Mouse (Mus musculus) ES-Bruce4 (cell line): ENCODE measurements around the gene Hoxc10. TPM values are rescaled to one million over a fixed set of nuclear protein-coding genes. Genes with fewer than 3 reads are reported as not detected.

Experiments
- H3K27ac ChIP-seq: 2 replicates; pipeline ENCODE4 v1.5.1; 2012; ENCODE audit warnings: low read length, inconsistent platforms; ENCODE audit not compliant: insufficient read depth
- H3K27me3 ChIP-seq: 2 replicates; pipeline ENCODE4 v1.6.1; 2012; ENCODE audit warnings: mild to moderate bottlenecking, low read length, inconsistent platforms; ENCODE audit not compliant: control insufficient read depth, poor library complexity, insufficient read depth, severe bottlenecking
- H3K36me3 ChIP-seq: 2 replicates; pipeline ENCODE4 v1.6.1; 2012; ENCODE audit warnings: inconsistent platforms, mild to moderate bottlenecking, low read length, moderate library complexity; ENCODE audit not compliant: control insufficient read depth, poor library complexity, insufficient read depth, severe bottlenecking
- H3K4me1 ChIP-seq: one replicate; pipeline ENCODE4 v1.8.1; 2011; ENCODE audit warnings: low read length; ENCODE audit not compliant: control insufficient read depth, insufficient read depth
- H3K4me3 ChIP-seq: 2 replicates; pipeline ENCODE4 v1.5.1; 2011; ENCODE audit warnings: low read depth, mild to moderate bottlenecking, low read length
- H3K9ac ChIP-seq: 2 replicates; pipeline ENCODE4 v1.6.1; 2012; ENCODE audit warnings: low read depth, mild to moderate bottlenecking, inconsistent platforms; ENCODE audit not compliant: poor library complexity, severe bottlenecking
- H3K9me3 ChIP-seq: replicated peaks from 2 replicates; pipeline ENCODE4 v1.6.1; 2012; ENCODE audit warnings: mild to moderate bottlenecking, low read length, inconsistent platforms; ENCODE audit not compliant: control insufficient read depth, poor library complexity, insufficient read depth, severe bottlenecking
- CTCF ChIP-seq: IDR thresholded peaks from one replicate; pipeline ENCODE4 v1.8.1; 2011; ENCODE audit warnings: low read depth, low read length
- EP300 ChIP-seq: IDR thresholded peaks from 2 replicates; pipeline ENCODE4 v1.6.1; 2011; ENCODE audit warnings: low read depth, low read length; ENCODE audit not compliant: insufficient read depth
- POLR2A ChIP-seq: IDR thresholded peaks from one replicate; pipeline ENCODE4 v1.8.1; 2011; ENCODE audit warnings: low read length; ENCODE audit not compliant: insufficient read depth
- polyA plus RNA-seq: library from polyadenylated mRNA; stranded (reverse); fragments of >200 nt; gene quantifications from 2 replicates; pipeline ENCODE4 v1.2.4, GENCODE M21; 2011; ENCODE audit warnings: low read depth; ENCODE audit not compliant: missing spikeins, insufficient read depth, insufficient read length

Gene Hoxc10
- polyA plus RNA-seq, 1 experiment = not detected

DNA sequence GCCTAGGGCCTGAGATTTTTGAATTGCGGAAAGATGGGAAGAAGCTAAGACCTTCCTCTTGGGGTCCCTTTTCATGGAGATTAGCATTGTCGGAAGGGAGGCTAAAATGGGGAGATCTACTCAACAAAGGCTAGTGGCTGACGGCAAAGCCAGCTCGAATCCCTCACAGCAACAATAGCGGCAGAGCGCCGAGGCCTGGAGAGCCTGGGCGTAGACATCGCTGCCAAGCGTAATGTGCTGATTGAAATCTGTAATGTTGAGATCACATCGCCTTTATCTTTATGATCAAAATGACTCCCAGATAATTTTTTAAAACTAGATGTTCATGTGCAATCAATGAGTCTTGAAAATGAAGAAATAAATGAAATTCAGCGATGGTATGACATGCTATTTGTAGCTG, 32.2 kb upstream of the Hoxc10 start:
- peaks cover 48% of the 10 kb centered on the region for H3K27me3 ChIP-seq

DNA sequence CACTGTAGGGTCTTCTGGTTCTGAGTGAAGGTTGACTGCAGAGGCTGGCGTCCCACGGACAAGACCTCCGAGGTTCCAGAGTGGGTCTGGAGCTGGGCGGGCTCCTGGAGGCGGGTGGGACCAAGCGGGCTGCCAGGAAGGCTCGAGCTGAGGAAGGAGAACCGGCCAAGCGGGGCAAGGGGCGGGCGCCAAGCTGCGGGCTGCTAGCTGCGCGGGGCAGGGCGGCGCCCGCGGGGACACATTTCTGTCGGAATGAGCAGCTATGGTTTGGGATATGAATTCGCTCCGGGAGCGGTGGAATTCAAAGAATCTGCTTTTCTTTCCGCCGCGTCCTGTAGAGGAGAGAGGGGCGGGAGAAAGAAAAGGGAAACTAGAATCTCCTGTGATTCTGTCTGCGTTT, 31.7 kb upstream of the Hoxc10 start:
- Histone ChIP-seq H3K36me3 (no peaks in the 10 kb centered on the region), H3K9ac (no peak overlapping the region), H3K9me3 (no peaks in the 10 kb centered on the region), H3K27ac (no peak overlapping the region), H3K4me3 (no peak overlapping the region), H3K4me1 (peaks cover 4% of the 10 kb centered on the region), H3K27me3 (peaks cover 45% of the 10 kb centered on the region)
- TF ChIP-seq POLR2A = no peak
- TF ChIP-seq CTCF = no peak

More for the DNA sequence above, 32.2 kb upstream of the Hoxc10 start:
- Histone ChIP-seq H3K4me1 (peaks cover 3% of the 10 kb centered on the region), H3K27ac (no peak overlapping the region), H3K9ac (no peak overlapping the region), H3K4me3 (no peak overlapping the region), H3K36me3 (no peaks in the 10 kb centered on the region), H3K9me3 (no peaks in the 10 kb centered on the region)
- TF ChIP-seq CTCF = no peak
- no peak for TF ChIP-seq POLR2A
- no peak for TF ChIP-seq EP300

DNA sequence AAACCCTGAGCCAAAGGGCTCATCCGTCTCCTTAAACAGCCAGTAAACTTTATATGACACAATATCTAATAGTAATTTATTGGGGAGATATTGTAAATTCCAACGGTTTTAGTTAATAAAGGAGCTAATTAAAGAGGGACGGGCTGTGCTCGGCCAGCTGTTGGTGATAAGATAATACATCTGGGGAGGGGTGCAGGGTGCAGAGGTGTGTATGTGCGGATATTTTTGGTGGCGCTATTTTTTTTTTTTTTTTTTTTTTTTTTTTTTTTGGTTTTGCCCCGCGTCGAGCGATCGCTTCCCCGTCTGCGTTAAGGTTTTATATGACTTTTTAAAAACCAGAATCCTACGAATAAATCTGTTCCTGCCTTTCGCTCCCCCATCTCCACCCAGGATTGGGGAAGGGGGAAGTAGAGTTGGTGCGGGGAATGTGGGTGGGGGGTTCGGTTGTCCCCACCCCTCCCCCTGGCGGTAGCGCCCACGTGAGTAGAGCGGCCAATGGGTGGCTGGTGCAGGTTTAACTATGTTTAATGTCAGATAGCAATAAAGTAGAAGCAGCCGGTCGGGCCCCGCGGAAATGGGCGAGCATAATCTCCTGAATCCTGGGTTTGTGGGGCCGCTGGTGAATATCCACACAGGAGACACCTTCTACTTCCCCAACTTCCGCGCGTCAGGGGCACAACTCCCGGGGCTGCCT, 30.2 kb upstream of the Hoxc10 start, which contains the start of gene Hoxc12:
TSS of gene Hoxc12 (plus strand) at position 479 of the 694 bp plus-strand sequence.
- Histone ChIP-seq H3K27me3 (peaks cover 54% of the 10 kb centered on the region), H3K27ac (no peak within 1 kb of the TSS), H3K4me3 (peak within 1 kb of the TSS; percentile 47), H3K4me1 (peaks cover 5% of the 10 kb centered on the region), H3K9me3 (no peaks in the 10 kb centered on the region), H3K36me3 (no peaks in the 10 kb centered on the region), H3K9ac (no peak within 1 kb of the TSS)
- no peak for TF ChIP-seq EP300
- TF ChIP-seq CTCF = no peak
- TF ChIP-seq POLR2A = no peak

DNA sequence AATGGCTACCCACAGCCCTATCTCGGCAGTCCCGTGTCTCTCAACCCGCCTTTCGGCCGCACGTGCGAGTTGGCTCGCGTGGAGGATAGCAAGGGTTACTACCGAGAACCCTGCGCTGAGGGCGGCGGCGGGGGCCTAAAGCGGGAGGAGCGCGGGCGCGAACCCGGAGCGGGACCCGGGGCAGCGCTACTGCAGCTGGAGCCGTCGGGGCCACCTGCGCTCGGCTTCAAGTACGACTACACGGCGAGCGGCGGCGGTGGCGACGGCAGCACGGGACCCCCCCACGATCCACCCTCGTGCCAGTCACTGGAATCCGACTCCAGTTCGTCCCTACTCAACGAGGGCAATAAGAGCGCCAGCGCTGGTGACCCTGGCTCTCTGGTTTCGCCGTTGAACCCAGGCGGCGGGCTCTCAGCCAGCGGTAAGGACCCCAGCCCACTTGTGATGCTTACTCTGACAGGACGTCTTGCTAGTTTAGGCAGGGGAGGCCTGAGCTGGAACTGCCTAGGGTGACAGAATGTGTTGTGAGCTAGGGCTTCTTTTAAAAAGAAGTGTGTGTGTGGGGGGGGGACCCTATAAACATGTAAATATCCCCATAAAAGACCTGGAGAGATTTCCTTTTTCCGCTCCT, 29.4 kb upstream of the Hoxc10 start:
- Histone ChIP-seq H3K36me3 (no peaks in the 10 kb centered on the region), H3K27ac (no peak overlapping the region), H3K9ac (no peak overlapping the region), H3K9me3 (no peaks in the 10 kb centered on the region), H3K4me3 (peak overlapping the region; percentile 47), H3K4me1 (peaks cover 4% of the 10 kb centered on the region), H3K27me3 (peaks cover 56% of the 10 kb centered on the region)
- TF ChIP-seq EP300 = no peak
- TF ChIP-seq POLR2A = no peak
- no peak for TF ChIP-seq CTCF

DNA sequence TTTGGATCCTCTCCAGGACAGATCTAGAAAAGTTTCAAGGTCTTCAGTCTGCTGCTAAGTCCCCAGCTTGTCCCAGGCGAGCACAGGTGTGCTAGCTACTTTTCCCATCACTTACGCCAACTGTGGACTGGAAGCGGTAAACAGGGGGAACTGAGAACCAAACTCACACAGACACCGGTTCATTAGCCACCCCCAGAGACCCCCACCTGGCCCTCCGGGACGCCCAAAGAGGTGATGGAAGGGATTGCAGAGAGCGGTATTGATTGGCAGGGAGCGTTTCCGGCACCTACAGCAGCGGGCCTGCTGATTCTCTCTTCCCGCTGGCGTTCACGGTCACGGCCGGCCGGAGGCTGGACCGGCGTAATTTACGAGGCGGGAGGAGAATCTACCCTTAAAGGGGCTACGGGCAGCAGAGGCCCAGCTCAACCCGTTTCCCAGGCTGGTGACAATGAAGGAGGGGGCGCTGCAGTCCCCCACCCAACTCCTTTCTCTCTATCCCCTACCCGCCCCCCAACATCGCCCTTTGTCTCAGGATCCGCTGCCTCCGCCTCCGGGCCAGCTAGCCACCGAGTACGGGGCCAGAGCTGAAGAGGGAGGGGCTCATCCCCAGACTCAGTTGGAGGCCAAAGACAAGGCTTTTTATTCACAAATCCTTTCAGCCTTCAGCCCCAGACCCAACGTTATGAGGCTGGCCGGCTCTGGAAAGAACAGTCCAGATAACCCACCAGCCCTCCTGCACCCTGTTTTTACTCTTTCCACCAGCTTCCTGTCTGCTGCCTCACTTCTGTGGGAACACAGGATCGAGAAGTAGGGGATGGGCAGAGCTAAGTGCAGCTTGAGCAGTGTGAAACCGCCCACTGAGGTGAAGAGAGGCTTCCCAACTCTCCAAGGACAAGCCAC, 27.1 kb upstream of the Hoxc10 start:
- Histone ChIP-seq H3K4me1 (peaks cover 2% of the 10 kb centered on the region), H3K27me3 (peaks cover 45% of the 10 kb centered on the region), H3K9ac (no peak overlapping the region), H3K27ac (no peak overlapping the region), H3K36me3 (no peaks in the 10 kb centered on the region), H3K4me3 (no peak overlapping the region), H3K9me3 (no peaks in the 10 kb centered on the region)
- TF ChIP-seq EP300 (no peak), POLR2A (no peak), CTCF (no peak)
